Mouse (Mus musculus) lung, adult 2 months (tissue): Measurements from ENCODE around the gene Fam122b.

Experiments
- CTCF ChIP-seq: fragments of 200-500 bp; IDR thresholded peaks from 2 replicates; pipeline ENCODE4 v1.5.1; 2011; ENCODE audit warnings: mild to moderate bottlenecking, low read length, control low read depth; ENCODE audit not compliant: insufficient read depth
- POLR2A ChIP-seq: fragments of 200-500 bp; IDR thresholded peaks from 2 replicates; pipeline ENCODE4 v1.6.1; 2011; ENCODE audit warnings: low read depth, mild to moderate bottlenecking, control low read depth, low read length, borderline replicate concordance; ENCODE audit errors: extremely low read depth

DNA sequence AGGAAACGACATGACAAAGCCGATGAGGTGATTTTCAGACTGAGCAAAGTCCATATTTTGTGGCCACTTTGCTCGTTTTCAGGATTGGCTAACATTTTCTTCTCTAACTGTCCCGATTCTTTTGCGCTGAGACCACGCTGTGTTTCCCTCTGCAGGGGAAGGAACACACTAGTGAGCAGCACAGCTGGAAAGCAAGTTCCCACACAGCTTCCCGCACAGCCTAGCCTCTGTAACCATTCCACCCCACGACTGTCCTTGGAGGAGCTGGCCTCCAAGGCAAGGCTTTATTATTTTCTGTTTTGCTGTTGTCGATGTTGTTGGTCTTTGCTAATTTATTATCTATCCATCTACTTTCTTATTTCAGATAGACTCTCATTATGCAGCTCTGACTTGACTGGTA is 57.1 kb downstream of the Fam122b start:
- TF ChIP-seq POLR2A (no peak), CTCF (no peak)
